Mouse (Mus musculus): ENCODE measurements around the gene 5530401A14Rik.

The 5530401A14Rik gene

DNA sequence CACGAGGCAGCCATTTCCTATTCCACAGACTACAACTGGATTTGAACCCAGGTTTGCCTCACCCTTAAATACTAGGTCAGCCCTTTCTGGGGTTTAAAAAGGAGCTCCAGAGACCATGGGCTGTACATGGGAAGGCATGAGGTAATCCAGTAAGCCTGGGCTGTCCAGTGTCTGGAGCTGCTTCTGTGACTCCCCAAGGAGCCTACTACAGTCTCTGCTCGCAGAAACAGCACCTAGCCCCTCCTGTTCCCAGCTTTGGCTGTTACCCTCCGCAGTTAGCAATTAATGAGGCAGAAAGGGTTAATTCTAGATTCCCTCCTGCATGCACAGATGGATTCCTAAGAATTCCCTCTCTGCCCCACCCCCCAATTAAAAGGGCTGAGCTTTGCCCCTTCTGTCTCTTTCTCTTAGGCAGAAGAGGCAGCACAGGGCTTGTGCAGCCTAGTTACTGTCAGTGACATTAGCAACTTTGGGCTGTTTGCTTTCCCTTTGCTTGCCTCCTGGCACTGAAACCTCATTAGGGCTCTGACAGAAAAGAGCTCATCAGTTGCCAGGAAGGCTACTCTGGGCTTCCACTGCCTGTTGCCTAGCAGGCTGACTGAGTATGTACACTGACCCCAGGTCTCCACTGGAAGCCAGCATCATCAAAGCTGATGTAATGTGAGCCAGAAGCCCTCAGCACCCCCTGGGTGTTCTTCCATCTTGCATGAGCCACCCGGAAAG is at the start of gene 5530401A14Rik:
Gene 5530401A14Rik, plus strand, starts transcription at position 424 of the 723 bp plus-strand sequence.
- DNase-seq (ENCODE audit: low spot score in 2 of 2) = no peak

DNA sequence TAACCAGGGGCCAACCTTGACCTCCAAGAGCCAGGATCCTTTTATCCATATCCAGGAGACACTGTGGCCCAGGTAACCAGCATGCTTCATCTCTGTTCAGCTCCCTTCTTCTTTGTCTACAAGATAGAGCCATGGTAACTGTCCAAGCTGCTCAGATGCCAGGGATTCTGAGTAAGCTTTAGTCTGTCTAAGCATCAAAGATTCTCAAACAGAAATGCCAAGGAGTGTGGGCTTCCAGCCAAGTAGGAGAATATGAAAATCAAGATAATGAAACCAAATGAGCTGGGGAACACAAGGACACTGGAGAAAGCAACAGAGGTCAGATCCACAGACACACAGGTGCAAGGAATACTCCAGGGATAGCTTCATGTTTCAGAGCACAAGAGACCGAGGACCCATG is 45.7 kb upstream of the 5530401A14Rik start:
- no peak for DNase-seq (ENCODE audit: low spot score in 2 of 2)

DNA sequence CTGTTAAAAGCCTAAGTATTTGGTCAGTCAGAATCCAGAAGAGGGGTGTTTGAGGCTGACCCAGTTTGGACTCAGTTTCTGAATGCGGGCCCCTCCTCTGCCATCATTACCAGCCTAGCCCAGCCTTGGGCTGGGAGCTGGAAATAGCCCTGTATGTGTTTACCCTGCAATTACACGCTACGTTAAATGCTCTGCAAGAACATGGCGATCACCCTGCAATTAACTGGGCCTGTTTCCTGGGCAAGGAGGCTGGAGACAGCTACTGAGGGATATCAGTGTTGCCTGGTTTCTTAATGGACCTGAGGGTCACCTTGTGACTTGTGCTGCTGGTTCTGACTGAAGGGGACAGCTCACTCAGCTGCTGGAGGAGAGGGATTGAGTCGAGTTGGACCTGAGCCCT is 43.9 kb upstream of the 5530401A14Rik start:
- DNase-seq (ENCODE audit: low spot score in 2 of 2) = no peak

DNA sequence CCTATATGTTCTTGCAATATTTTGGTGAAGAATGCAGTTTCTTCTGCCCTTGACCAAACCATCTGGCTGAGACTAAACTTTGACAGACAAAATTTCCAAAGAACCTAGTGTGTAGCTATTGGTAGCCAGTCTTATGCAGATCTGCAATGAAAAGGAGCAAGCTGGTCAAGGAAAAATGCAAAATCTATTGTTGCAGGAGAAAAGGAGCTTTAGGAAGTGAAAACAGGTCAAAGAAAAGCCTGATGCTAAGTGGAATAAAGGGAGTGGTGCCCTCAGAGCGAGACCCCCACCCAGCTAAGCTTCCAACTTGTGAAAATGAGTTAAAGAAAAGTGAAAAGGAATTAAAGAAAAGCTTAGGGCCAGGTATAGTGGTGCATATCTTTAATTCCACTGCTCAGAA is 28.1 kb upstream of the 5530401A14Rik start:
- no peak for DNase-seq (ENCODE audit: low spot score in 2 of 2)

DNA sequence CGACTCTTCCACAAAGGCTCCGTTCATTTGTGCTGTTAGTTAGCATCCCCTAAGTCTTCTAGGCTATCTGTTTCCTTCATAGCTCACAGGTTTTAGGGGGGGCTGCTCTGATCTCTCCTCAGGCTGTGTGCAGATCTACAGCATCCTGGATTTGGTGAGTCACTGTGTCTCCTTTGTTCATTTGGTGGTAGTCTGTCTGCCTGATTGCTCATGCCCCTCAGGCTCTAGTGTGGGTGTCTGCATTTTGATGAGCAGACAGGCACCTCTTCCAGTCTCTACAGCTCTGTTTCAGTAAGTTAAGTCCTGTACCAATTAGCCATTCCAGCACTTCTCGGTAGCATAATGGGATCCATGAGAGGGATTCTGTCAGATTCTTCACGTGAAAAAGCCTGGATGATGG is 22.0 kb upstream of the 5530401A14Rik start:
- no peak for DNase-seq (ENCODE audit: low spot score in 2 of 2)

DNA sequence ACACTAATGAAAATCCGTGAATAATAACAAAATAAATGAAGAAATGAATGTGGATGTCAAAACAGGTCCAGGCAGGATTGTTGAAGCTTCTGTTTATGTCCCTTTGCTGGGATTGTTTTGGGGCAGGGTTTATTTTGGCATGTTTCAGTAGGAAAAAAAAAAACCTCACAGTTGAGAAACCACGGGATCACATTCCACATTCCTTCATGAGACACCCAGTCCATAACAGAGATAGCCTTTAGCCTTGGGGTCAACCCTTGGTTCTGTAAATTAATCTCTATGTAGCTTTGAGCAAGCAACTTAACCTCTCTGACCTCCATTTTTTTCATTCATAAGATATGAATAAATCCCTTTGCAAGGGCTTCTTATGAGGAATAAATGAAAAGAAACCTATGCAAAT is 19.5 kb upstream of the 5530401A14Rik start:
- DNase-seq (ENCODE audit: low spot score in 2 of 2) = no peak

DNA sequence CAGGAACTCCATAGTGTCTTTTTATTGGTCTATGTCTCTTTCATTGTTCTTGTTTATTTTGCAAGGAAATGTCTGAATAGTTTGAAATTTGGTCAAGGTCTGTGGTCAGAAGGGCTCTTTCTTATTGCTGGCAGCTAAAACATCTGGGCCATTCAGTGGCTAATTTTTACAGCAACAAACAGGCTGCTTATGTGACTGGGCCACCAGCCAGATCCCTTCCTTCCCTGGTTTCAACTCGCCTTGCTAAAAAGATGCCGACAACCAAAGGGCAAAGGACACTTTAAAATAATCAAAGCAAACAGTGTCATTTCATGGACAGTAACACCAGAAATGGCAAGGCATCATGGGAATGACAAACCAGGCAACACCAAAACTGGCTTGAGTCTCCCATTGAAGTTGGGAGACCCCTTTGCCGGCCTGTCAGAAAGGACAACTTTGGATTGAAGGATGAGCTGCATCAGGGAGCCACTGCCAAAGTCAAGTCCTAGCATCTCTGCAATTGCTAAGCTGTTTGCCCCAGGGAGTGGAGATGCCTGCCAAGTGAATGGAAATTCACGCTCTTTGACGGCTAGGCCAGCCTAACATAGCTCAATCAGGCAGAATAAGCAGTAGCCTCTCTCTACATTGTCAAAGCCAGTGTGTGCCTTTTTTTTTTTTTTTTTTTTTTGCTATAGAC is 15.3 kb upstream of the 5530401A14Rik start:
- DNase-seq (ENCODE audit: low spot score in 2 of 2) = no peak

DNA sequence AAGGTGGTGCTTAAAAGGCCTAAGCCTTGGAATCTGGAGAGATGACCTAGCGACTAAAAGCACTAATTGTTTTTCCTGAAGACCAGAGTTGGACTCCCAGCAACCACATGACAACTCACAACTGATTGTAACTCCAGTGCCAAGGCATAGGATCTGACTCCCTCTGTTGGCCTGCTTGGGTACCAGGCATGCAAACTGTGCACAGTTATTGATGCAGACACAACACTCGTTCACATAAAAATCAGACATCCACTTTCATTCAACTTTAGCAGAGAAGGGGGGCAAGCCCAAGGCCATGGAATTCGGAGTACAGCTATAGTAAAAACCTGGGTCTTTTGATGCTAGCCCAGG is 14.8 kb upstream of the 5530401A14Rik start:
- DNase-seq (ENCODE audit: low spot score in 2 of 2) = no peak

DNA sequence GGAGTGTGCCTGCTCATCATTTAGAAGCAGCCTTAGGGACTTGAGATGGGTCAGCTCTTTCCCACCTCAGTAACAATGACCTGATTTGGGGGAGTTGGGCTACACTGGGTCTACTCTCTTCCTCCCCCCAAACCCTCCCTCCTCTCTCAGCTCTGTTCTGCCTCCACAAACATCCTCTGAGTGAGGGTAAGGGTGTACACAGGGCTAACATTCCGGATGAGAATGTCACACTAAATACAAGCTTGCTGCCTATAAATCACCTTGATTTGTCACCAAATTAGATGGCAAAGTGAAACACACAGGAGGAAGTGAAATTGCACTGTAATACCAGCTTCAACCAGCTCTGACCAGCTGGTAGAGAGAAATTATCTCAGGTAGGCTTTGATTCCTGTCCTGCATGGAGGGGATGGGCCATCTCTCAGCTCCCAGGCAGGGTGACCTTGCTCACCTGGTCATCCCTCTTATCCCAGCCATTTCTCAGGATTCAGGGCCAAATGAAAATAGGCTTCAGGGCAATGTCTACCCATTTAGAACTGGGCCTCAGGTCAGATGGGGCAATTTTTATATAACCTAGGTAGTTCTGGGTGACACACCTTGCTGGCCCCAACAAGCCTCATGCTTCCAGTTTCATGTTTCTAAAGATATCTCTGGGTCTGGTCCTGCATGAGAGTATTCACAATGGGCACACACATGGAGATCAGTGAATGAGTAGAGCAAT is 12.5 kb upstream of the 5530401A14Rik start:
- no peak for DNase-seq (ENCODE audit: low spot score in 2 of 2)

DNA sequence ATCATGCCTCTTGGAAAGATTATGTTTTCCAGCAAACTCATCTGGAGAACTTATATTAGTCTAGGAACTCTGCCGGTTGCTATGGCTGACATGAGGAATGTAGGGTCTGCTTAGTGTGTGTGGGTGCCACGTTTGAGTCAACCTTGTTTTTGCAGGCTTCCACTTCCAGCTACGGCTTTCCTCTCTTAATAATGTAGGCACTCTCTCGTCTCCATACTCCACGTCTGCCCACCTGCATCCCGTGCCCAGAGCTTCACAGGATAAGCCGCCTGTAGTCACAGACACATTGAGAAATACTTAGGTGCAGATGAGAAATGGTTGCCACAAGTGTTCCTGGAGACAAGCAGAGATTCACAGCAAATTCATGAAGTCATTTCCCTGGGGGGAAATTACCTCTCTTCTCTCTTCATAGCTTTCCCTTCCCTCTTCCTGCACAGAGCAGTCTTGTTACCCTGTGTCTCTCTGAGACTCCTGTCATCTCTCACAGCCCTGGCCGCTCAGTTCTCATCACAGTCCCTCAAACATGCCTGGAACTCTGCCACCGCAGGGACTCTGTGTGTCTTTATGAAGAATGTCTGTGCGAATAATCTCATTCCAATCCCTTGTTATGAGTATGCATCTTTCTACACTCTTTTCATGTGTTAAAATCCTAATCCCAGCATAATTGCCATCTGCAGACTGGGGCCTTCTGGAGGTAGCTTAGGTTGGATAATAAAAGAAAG is 5.3 kb downstream of the 5530401A14Rik start:
- DNase-seq (ENCODE audit: low spot score in 2 of 2) = no peak

DNA sequence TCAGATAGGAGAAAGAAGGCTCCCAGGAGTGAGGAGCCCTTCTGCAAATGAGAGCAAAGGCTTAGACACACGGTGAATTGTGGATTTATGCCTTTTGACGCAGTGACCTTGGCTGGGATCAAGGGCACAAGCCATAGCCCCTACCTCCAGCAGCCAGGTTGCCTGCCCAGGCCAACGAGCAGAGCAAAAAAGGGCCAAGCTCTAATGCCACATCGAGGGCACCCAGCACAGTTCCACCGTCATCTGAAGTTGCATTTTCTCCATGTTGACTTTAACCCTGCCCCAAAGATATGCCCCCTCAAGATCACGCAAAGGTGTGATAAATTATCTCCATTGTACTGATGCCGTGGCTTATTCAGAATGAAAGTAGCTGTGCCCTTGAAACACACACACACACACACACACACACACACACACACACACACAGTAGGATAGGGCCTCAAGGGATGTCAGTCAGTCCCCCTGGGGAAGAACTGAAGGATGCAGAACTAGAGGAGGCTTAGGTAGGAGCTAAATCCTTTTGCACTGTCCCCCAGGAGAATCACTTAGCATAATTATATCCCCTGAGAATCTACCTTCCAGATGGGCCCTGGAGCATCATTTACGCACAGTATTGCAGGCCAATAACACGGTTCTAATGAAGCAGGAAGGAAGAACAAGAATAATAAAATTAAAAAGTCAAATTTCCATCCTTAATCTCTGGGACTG is 11.2 kb downstream of the 5530401A14Rik start:
- DNase-seq (ENCODE audit: low spot score in 2 of 2) = no peak

DNA sequence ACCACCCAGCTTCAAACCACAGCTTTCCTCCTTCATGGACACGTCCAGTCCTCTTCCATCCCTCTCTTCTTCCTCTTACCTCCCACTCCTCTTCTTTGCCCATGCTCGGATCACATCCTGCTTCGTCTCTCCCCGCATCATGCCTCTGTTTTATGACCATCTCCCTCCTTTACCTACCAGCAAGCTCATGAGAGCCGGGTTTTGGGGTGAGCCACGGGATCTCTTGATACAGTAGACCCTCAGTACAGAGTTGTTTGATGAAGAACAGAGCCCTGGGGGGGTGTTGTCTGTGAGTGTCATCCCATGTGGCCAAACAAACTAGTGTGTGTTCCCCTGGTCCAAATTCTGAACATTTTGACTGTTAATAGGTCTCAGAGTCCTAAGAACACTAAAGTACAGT is 36.0 kb downstream of the 5530401A14Rik start:
- no peak for DNase-seq (ENCODE audit: low spot score in 2 of 2)

DNA sequence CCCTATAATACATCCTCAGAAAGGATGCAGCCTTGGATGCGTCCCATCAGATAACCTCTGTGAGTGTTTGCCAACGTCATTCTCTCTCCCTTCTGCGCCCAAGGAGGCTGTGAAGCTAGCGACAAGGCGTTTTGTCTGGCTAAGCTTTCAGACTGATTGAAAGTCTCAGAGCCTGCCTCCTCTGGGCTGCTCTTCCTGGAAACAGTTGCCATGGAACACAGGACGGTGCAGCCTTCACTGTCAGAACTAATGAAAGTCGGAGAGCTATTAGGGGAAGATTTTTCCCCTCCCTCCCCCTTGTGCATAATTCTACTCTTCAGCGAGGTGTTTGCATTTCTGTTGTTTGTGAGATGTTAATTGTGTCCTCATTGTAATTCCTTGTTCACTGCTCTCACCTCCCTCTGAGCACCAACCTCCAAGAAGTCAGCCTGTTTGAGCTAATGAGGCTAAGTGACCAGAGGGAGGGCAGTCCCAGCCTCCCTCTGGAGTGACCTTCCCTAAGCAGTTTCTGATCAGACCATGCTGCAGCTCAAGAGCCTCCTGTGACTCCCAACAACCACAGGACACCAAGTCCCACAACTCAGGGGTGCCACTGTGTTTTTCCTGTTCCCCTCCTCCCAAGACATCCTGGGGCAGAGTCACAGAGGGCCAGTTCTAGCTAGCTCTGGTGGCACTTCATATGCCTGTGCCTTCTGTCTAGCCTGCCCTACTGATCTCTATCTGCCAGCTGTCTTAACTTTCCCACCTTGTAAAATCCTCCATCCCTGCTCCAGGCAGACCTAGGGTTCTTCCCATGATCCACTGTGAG is 37.3 kb downstream of the 5530401A14Rik start:
- no peak for DNase-seq (ENCODE audit: low spot score in 2 of 2)

DNA sequence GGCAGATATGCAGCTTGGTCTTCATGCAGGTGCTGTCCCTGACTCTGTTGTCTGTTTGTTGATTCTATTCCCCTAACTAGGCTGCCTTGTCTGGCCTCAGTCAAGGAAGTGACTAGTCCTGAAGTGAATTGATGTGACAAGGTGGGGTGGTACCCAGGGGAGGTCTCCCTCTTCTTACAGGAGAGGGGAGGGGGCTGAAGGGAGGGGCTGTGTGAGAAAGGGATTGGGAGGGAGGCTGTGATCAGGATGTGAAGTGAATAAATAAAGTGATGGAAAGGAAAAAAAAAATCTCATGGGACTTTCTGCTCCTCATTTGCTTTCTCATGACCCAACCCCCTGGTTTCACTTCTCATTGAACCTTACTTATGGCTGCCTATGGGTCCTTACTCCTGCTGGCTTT is 41.8 kb downstream of the 5530401A14Rik start:
- no peak for DNase-seq (ENCODE audit: low spot score in 2 of 2)

DNA sequence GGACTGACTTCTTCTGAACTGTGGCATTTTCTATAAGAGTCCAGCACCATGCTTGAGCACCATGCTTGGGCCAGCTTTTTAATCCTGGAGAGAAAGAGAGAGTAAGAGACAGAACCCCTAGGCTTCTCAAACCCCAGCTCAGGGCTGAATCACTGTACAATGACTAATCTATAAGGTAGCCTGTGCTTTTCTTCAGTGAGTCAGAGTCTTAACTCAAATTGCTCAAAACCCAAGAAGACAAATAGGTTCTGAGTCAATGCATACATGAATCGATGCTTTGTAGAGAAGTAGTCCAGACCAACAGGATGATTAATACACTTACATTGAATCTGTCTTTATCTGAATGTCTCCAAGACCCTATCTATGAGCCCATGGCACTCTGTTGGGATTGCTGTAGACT is 48.3 kb downstream of the 5530401A14Rik start:
- DNase-seq (ENCODE audit: low spot score in 2 of 2) = no peak

DNA sequence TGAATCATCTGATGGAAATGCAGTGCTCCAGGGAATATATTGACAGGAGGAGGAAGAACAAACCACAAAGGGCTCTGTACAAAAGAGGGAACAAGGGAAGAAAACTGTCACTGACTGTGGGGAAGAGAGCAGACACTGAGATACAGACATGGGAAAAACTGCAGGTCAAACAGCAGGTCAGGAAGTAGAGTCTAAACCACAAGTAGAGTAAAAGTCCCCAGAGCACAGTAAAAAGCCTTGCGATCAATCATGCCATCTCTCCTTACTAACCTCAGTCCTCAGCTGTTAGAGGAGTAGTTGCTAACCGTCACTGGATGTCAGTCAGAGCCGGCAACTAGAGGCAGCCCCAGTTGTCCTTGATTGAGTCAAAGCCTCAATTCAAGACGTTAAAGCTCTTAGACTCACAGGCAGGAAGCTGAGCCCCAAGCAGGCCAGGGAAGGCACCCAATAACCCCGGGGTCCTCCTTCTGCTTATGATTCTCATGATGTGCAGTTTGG is 49.0 kb downstream of the 5530401A14Rik start:
- no peak for DNase-seq (ENCODE audit: low spot score in 2 of 2)

DNA sequence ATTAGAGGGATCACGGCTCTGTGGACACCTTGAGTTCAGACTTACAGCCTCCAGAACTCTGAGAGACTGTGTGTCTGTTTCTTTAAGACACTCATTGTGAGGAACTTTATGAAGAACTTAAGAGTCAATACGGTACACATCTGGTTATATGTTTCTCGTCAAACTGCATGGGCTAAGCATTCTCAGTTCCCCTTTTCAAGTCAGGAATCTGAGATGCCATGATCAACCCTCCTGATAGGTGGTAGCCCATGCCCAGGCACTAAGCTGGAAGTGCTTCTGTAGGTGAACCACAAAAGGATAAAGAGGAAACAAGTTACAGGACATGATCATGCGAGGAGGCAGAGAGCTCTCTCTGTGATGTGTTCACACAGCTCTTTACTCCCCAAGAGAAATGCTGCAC is 52.6 kb downstream of the 5530401A14Rik start:
- DNase-seq (ENCODE audit: low spot score in 2 of 2) = no peak

DNA sequence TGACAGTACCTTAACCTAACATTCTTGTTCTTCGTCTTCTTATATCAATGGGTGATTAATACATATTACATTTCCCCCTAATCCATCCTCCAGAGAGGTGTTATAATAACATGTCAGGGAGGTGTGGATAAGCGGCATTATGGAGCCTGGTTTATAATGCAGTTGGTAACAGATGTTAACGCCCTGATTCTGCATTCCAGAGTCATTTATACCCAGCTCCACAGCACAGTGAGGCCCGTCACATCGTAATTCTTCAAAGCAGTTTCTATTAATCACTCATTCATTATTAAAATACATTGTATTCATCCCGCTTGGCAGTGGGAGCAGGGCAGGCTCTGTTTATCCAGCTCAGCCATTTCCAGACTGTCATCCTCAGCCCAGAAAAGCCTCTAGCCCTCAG is 55.0 kb downstream of the 5530401A14Rik start:
- DNase-seq (ENCODE audit: low spot score in 2 of 2) = no peak

DNA sequence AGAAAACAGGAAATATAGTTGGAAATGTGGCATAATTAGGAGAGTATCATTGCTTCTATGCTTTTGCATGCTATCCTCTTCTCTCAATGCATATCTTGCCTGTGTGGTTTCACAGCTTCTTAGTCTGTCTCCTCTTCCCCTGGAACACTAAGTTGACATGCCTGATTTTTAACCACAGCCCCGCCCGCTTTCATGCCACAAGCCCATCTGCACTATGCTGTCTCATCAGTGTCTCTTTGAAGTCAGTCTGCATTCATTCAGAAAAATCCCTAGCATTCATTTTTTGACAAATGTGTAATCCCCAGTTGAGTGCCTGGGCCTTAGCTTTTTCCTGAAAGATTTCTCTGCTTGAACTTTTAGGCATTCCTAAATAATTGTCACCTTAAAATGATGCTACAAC is 62.6 kb downstream of the 5530401A14Rik start:
- DNase-seq (ENCODE audit: low spot score in 2 of 2) = no peak

DNA sequence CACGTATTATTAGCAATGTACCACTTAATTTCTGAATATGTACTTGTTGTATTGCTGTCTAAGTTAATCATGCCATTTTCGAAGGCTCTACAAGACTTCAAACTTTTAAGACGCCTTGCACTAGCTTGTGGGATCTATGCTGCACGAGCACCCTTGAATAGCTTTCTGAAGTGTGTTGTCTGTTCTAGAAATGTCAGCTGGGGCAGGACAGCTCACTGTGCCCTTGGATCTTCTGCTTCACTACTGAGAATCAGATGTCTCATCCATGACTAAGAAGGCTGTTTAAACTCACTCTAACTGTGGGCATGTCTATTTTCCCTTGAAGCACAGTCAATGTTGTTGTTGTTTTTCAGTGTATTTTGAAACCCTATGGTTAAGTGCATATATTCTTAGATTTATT is 63.2 kb downstream of the 5530401A14Rik start:
- DNase-seq (ENCODE audit: low spot score in 2 of 2) = no peak

DNA sequence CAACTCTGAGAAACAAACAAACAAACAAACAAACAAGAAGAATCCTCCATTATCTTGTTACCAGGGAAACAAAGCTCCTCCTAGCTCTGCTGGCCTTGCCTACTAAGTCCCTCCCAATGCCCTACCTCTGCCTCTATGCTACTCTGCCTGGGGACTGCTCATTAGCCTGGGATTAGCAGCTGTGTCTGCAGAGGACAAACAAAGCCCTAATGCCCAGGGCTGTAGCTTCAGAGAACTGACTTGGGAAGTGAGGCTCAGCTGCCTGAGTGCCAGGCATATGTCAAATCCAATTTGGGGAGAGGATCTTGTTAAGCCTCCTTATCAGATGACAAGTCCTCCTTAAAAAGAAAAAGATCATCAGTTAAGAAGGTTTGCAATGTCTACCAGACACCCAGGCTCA is 65.9 kb downstream of the 5530401A14Rik start:
- DNase-seq (ENCODE audit: low spot score in 2 of 2) = no peak
